Mouse (Mus musculus) brain, embryonic 18.5 days (tissue): ENCODE data around the gene Lrrc4.

Experiments used
- DNase-seq: peaks from one replicate; pipeline ENCODE4 v3.0.0-alpha.2; 2012; ENCODE audit warnings: low read depth, low spot score

Lrrc4 gene

DNA sequence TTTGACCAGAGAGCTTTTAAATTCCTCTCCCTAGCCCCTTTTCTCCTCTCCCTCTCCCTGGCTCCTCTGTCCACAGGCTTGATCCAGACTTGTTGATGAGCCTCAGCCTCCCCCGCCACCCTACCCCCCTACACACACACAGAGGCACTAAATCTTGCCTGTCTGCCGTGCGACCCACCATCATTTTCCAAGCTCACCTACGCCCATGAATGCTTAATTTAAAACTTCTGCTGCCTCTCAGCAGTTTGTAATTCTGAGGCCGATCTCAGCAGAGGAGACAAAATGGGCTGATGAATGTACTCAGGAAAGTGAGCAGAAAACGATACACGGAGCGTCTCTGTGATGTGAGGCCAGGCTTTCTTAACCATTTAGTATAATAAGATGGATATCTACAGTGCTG, 23.1 kb upstream of the Lrrc4 start:
- no peak for DNase-seq

GRCm38 (mm10) chr6:28853654-28854053, 22.1 kb upstream of the Lrrc4 start:
- no peak for DNase-seq

- DNase-seq, result no peak
Measured at GRCm38 (mm10) chr6:28853164-28853563, 21.6 kb upstream of the Lrrc4 start.

- DNase-seq, result no peak
Measured at GRCm38 (mm10) chr6:28852342-28852741, 20.8 kb upstream of the Lrrc4 start.

DNA sequence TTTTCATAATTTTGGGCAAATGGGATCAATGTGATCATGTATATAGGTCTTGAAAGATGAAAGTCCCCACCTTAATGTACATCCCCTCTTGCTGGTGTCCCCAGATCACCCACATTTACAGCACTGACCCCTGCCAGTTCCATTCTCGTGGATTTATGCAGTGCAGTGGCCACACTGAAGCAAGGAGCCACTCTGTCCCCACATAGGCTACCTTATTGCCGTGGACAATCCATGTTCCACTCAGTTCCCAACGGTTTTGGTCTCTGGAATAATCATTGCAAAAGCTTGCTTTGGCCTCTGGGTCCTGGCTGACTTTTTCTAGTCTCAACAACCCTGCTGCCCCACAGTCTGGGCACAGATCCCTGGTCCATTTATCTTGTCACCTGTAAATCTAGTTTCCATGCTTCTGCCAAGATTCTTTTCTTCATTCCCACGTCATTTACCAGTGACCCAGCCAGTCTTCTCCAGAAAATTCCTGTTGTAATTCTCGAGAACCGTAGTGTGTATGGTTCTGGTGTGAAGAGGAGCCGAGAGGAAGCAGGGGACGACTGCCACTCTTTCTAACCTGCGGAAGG, 18.9 kb upstream of the Lrrc4 start:
- DNase-seq, result no peak

- no peak for DNase-seq
Measured at GRCm38 (mm10) chr6:28849317-28849716, 17.8 kb upstream of the Lrrc4 start.

- DNase-seq, result no peak
Measured at GRCm38 (mm10) chr6:28848891-28849290, 17.3 kb upstream of the Lrrc4 start.

DNA sequence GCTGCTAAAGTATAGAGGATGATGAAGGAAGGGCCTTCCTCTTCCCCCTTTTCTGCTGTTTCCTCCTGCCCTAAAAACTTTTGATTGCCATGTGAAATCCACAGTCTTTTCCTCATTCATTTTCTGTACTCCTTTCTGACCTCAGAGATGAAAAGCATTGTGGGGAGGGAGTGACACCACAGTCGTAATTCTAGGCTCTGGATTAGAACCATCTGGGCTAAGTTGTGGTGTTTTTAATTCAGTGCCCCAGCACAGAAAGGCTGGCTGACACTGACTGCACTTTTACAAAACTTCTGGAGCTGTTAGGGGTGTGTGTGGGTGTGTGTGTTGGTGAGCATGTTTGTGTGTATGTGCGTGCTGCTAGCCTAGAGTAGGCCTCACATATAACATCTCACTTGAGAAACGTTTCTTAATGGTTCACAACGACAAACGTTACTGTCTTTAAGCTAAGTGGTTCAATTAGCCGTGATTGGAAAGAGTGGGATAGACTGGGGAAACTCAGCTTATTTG, 16.8 kb upstream of the Lrrc4 start:
- DNase-seq, result no peak

DNA sequence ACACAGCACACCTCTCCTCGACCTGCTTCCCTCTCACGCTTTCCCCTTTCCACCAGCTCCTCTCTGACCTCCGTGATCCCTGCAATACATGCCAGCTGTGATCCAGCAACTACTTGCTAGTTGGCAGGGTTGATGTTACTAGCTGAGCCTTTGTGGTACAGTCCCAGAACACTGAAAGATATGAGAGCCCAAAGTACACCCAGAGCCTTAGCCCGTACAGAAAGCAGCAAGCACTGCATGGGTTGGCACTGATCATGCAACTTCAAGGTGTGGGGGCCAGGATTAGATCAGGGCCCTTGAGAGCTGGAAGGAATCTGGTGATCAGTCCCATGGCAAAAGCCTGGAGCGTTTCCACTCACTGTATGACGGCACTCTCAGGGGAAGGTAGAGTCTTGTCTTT, 16.1 kb upstream of the Lrrc4 start:
- DNase-seq, result no peak

DNA sequence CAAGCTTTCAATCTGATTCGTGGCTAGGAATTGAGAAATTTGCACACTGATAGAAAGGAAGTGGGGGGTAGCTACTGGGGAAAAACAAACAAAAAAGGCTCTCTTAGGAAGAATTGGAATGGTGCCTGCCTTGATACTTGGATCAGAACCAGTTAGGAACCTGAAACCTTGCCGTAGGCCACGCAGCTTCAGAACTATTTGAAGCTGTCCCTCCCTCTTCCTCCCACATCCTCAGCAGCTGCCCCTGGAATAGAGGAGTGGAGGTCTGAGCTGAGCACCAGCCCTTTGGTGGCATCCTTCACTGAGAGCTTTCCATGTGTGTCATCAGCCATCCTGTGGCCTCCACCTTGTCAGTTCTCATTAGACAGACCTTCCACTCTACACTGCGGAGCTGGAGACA, 14.1 kb upstream of the Lrrc4 start:
- no peak for DNase-seq

- DNase-seq, result no peak
Measured at GRCm38 (mm10) chr6:28842375-28843276, 11.1 kb upstream of the Lrrc4 start.

- DNase-seq, result no peak
Measured at GRCm38 (mm10) chr6:28841569-28841968, 10.0 kb upstream of the Lrrc4 start.

DNA sequence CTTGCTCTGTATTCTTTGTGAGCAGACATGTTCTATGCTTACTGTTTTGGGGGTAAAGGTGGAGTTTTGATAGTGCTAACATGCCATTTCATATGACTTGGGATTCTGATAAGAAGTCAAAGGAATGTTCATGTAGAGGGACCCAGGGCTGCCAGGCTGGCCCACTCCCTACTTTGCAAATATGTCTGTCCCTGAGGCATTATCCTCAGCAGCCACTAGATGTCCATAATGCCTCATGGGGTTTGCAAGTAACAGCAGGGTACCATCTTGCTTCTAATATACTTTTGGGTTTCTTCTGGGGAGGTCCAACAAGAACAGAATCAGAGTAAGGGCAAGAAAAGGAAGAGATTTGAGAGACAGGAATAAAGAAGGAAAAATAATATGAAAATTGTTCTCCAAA, 5.1 kb upstream of the Lrrc4 start:
- no peak for DNase-seq

DNA sequence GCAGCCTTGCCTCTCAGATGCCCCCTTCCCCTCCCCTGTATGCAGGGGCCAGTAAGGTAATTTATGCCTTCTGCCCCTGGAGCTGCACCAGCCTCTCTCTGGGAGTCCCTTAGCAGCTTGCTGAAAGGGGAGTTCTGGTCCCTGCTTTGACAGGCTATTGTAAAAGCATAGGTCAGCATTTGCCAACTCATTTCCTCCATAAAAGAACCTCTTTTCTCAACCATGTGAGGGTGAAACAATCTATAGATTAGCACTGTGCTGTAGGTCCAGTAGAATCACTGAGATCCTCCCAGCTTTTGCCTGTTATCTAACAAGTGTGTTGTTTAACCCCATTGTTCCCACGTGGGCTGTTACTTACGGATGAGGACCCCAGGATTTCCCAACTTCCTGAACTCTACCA, 2.5 kb upstream of the Lrrc4 start:
- no peak for DNase-seq

- no peak for DNase-seq
Measured at GRCm38 (mm10) chr6:28833380-28833822, 1.9 kb upstream of the Lrrc4 start.

DNA sequence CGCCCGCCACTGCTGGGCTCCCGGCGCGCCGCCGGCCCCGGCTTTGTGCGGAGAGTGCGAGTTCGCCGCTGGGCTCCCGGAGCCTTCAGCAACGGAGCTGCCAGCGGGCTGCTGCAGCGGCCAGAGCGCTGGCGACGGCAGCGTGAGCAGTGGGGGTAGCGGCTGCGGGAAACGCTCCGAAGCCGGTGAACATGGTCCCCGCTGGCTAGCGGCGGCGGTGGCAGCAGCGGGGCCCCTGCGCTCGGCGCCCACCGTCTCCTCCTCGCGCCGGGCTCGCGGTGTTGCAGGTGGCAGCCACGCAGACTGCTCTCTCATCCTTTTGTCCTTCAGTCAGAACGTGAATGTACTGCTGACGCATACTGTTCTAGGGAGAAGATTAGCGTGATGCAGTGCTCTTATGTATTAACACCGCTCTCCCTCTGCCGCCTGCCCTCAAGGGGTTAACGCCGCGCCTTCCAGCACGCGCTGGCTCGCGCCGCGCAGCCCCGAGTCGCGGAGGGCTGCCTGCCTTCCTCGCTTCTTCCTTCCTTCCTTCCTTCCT, 1.3 kb upstream of the Lrrc4 start:
- peak; percentile 61 for DNase-seq

- DNase-seq, result peak; percentile 37
Measured at GRCm38 (mm10) chr6:28831854-28832750, 555 bp upstream of the Lrrc4 start.

DNA sequence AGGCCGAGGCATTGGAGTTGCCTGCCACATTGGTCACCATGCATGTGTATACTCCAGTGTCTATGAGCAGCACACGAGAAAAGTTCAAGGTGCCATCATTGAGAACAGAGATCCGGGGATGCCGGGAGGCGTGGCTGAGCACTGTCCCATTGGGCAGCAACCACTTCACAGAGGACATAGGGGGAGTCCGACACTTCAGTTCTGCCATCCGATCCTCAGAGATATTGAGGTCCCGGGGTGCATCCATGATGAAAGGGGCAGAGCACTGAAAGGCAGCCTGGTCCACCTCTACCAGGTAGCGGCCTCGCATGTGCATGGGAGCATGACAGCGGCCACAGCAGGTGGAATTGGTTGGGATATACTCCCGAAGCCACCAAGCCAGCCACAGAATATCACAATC, 1.2 kb downstream of the Lrrc4 start:
- DNase-seq, result no peak

- DNase-seq, result no peak
Measured at GRCm38 (mm10) chr6:28828593-28828992, 3.0 kb downstream of the Lrrc4 start.

- DNase-seq, result no peak
Measured at GRCm38 (mm10) chr6:28827565-28827964, 4.0 kb downstream of the Lrrc4 start.

- no peak for DNase-seq
Measured at GRCm38 (mm10) chr6:28826689-28827389, 4.7 kb downstream of the Lrrc4 start.
